Mouse (Mus musculus): Measurements from ENCODE around the gene Camta1.
A peak's percentile ranks its signal among the peaks of the same experiment; 100 is the strongest.
"Not testable (repeated sequence)": the region's sequence is repeated elsewhere in the genome, so short reads cannot be mapped to it uniquely, and the experiment has no call there.

The Camta1 gene

DNA sequence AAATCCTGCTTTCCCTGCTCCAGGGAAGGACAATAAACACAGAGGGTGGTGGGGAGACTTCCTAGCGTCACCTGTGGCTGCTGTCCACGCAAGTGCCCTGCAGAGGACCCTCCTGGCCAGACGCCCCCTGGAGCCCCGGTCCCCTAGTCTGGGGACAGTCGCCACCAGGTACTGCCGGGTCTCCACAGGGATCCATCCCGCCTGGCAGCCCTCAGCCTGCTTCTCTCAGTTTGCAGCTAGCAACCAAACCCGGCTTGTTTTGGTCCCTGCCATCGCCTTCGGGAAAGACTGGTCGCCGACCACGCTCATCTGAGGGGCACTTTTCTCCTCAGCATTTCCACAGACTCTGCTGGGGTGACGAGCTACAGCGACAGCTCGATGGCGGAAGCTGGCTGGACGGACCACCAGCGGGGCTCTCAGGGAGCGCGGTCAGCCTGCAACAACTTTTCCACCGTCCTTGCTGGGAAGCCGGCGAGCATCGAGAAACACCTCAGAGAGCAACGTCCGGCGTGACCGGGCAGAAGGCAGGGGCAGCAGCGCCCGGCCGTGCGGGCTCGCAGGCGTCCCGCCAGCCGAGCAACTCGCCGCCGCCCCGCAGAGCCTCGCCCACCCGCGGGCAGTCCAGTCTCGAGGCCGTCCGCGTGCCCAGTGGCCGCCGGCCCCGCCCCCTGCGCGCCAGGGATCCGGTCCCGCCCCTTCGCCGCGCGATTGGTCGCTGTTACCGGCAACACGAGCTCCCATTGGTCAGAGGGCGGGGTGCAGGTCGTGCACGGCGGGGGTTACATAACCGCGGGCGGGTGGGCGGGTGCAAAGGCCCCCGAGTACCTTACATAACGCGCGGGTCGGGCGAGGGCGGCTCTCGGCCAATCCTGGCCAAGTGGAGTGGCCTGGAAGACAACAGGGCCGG is 817.4 kb downstream of the Camta1 start, which contains the start of gene Per3:
Gene Per3 (minus strand): TSS at position 629 of the 907 bp plus-strand sequence.
- DNase-seq: peak; percentile 99

DNA sequence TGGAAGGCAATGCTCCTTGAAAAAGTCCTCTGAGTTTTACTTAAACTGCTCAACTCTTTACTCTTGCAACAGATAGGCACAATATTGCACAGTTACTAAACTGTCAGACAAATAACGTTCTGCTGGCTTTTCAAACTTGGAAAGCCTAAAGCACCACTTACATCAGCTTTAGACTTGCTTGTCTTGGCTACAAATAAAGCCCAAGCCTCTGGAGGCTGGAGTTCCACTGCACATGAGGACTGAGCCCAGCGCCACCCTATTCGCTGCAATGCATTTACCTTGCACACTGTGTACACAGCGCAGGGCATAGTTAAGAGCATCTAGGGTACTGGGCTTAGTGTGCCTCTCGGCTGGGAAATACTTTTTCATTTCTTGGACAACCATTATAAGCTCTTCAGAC is 818.4 kb downstream of the Camta1 start:
- DNase-seq: peak; percentile 18 to 40

DNA sequence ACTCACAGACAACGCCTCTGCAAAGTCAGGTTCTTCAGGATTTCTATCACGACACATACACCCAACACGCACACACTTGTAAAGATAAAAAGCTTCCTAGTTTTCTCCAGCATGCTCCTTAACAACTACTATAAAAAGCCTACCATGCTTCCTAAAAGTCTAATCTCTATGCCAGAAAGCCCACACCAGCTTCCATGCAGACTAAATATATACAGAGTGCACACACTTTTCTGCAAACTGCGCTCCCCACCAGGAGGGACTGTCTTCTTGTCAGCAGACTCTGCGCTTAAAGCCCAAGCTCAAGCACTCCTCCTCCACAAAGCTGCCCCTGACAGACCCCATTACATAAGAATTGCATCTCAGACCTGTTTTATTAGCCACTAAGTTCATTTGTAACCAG is 820.2 kb downstream of the Camta1 start:
- DNase-seq: no peak

DNA sequence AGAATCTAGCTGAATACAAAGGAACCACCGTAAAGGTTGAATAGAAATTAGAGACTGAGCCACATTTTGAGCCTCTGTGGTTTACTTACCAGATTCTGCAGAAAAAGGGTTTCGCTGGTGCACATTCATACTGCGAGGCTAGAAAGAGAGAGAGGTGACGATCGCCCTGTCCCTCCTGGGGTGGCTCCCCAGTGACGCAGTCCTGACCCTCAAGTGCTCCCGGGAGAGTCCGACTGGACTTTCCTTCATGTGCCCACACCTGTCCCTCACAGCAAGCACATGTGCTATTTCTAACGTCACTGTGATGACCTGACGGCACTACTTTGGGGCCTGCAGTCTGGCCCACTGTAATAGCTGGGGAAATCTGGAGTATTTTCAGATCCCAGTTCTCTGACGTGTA is 823.9 kb downstream of the Camta1 start:
- no peak for DNase-seq

DNA sequence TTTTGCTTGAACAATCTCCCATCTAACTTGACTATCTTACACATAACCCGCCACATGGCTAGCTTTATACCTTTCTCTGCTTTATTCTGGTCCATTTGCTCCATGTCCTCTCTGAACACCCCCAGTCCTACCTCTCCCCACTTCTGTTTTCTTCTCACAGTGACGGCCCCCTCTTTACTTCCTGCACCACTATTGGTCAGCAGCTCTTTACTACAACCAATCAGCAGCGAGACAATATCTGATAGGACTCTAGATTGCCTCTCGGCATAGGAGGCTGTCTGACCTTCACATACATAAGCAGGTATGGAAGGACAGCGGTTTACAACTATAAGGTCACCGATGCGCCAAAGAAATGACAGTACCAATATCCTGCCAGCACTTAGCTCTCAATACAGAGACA is 825.2 kb downstream of the Camta1 start:
- DNase-seq: no peak

DNA sequence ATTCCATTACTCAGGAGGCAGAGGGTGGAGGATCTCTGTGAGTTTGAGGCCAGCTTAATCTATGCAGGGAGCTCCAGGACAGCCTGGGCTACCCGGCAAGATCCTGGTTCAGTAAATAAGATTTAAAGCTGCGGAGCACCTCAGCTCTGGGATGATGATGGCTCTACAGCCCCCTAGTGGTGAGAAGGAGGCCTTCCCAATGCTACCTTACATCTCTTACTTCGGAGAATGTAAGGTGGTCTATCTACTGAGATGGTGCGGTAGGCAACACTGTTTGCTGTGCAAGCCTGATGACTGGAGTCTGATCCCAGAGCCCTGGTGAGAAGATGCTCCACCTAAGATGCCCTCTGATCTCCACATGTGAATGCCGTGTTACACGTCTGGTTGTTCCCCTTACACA is 834.7 kb downstream of the Camta1 start:
- peak; percentile 47 to 53 for DNase-seq

GRCm38 (mm10) chr4:151024152-151024551 is 837.5 kb downstream of the Camta1 start:
- DNase-seq: no peak

DNA sequence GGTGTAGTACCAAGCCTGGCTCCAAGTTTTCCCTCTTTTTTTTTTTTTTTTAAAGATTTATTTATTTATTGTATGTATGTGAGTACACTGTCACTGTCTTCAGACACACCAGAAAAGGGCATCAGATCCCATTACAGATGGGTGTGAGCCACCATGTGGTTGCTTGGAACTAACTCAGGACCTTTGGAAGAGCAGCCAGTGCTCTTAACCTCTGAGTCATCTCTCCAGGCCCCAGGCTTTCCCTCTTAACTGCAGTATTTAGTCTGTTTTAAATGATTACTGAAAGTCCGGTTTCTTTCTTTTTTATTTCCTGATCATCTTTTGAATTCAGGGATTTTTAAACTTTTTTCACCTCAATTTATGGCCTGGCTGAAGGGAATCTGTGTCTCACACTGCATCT is 844.3 kb downstream of the Camta1 start:
- not testable (repeated sequence) for DNase-seq

DNA sequence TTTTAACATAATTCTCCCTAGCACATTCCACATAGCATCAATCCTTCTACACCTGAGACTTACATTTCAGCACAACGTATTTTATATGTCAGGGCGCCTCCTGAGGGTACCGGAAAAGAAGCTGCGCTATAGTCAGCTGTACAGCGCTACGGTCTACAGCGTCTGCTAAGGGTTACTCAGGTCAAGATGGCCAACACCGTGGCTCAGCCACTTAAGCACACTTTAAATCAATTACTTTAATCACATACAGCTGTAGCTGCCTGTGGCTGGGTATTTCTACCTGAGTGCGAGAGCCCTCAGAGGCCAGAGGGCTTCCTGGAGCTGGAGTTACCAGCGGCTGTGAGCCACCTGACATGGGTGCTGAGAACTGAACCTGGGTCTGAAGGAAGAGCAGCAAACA is 845.7 kb downstream of the Camta1 start:
- DNase-seq: no peak

- no peak for DNase-seq
These were observed 851.4 kb downstream of the Camta1 start for GRCm38 (mm10) chr4:151010316-151010715.

DNA sequence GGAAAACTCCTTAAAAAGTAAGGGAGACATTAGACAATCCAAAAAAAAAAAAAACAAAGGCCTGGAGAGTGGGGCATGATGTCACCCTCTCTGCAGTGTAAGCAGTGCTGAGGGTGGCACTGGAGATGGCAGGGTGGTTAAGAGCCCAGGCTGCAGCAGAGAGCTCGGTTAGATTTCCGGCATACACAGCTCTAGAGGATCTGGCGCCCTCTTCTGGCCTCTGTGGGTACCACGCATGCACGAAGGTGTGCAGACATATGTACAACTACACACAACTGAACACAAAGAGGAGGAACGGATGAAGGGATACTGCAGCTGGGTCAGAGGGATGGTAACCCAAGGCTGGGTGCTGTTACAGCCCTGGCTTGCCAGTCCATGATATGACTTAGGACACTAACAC is 854.7 kb downstream of the Camta1 start:
- peak; percentile 78 to 79 for DNase-seq

DNA sequence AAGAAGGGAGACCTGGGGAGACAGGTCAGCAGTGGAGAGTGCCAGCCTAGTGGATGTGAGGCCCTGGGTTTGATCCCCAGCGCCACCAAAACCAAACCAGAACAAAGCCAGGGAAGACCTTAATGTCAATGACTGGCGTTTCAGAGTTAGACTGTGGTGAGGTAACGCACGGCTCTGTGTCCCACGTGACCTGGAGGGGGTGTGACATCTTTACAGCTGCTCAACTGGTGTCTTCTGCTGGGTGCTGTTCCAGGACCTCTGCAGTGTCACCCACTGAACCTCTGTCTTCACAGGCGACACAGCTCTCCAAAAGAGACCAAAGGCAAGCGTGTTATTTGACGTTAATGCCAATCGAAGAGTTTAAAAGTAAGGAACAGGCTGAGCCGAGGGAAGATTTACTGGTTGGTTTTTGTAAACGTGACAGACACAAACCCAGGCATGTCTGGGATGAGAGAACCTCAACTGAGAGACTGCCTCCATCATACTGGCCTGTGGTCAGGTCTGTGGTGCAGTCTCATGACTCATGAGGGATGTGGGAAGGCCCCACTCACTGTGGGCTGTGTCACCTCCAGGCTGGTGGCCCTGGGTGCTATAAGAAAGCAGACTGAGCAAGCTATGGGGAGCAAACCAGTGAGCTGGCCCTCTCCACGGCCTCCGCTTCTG is 855.9 kb downstream of the Camta1 start:
- no peak for DNase-seq

DNA sequence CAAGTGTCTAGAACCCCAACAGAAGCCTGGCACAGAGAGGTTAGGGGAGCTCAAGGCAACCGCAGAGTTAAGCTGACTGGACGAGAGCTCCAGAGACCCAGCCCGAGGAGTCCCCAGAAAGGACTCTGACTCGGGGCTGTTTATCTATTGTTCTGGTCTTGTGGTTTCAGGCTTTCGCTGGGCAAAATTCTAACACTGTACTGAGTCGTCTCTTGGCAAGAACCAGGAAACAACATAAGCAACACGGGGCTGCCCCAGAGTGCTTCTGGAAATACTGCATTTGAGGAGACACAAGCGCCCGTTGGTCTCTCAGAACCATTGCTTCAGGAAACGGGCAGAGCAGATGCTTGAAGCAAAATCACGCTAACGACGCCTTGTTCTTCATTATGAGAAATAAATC is 860.3 kb downstream of the Camta1 start:
- no peak for DNase-seq

- DNase-seq: no peak
These were observed 863.0 kb downstream of the Camta1 start for GRCm38 (mm10) chr4:150998626-150999025.

- DNase-seq: no peak
These were observed 864.9 kb downstream of the Camta1 start, which contains the start of gene Uts2 for GRCm38 (mm10) chr4:150996797-150997196. Uts2 (plus strand) TSS chr4:150997097.

- DNase-seq: peak; percentile 67 to 73
These were observed 871.5 kb downstream of the Camta1 start for GRCm38 (mm10) chr4:150990148-150990547.

GRCm38 (mm10) chr4:150980153-150980552 is 881.5 kb downstream of the Camta1 start:
- DNase-seq: no peak

- no peak for DNase-seq
These were observed 882.2 kb downstream of the Camta1 start for GRCm38 (mm10) chr4:150979455-150979854.

DNA sequence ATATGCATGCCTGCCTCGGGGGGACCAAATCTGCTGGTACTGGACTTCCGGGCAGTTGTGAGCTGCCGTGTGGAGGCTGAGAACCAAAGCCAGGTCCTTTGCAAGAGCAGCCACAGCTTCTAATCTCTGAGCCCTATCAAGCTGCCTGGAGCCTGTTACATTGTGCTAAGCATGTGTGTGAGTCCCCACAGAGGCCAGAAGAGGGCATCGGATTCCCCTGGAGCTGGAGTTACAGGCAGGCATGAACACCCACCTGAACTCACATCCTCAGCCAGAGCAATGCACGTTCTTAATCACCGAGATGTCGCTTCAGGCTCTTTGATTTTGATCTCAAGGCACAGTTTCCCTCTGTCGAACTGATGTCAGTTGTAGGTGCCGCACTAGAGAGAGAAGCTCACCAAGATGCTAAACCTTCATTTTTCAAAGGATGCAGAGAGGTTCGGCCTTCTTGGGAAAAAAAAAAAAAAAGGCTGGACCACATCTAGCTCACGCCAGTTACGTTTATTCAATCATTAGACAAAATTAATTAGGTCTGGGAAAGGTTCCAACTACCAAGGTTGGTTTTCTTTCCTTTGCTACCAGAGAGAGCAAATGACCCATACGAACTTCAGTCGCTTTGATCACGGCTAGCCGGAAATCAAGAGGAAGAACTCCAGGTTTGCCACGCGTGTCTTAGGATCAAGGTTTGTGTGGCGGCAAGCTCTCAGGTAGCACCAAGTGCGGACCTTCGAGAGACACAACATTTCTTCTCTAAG is 883.3 kb downstream of the Camta1 start:
- DNase-seq: peak in 1 of 2 experiments; percentile 33

- no peak for DNase-seq
These were observed 886.5 kb downstream of the Camta1 start for GRCm38 (mm10) chr4:150975145-150975544.

GRCm38 (mm10) chr4:150973264-150973663 is 888.4 kb downstream of the Camta1 start:
- DNase-seq: no peak

DNA sequence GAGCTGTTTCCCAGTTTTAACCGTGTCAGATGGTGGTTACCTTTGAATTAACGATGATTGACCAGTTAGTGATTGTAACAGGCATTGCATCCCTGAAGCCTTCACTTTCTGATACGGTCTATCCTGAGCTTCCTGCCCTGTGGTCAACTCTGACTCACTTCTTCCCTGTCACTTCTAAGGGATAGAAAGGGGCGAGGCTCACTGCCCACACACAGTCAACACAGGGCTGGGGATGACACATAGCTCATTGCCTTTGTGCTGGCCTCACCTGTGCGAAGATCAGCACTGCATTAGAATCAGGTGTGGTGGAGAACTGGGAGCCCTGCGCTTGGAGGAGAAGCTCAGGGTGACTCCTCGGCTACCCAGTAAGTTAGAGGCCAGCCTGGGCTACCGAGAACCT is 892.7 kb downstream of the Camta1 start:
- no peak for DNase-seq

GRCm38 (mm10) chr4:150966556-150966955 is 895.1 kb downstream of the Camta1 start:
- DNase-seq: peak; percentile 84 to 85

All from kidney, postnatal 4 days (tissue).